Mouse (Mus musculus) kidney, postnatal 36 days (tissue): Measurements from ENCODE around the gene C1qc.

Experiments used
- DNase-seq, 2 experiments: peaks; one replicate each; pipeline ENCODE4 v3.0.0; 2021 to 2022; ENCODE audit warnings: mixed read lengths in 2 of 2

Gene C1qc

DNA sequence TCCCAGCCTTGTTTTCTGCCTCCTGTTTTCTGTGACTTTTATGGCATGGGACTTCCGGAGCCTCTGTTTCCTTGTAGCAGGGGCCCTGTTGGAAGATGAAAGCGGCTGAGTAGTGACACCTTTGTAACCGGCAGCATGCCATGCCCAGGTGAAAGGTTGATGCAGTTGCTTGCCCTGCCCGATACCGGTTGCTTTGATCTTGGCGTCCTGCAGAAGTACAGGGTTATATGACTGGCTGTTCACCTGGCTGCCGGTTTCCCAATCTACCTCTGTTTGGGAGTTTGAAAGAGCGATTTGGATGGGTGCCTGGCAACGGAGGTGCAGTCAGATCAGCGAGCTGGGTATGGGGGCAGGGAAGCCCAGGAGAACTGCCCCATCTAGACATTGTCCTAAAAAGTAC lies 50.1 kb downstream of the C1qc start:
- DNase-seq: no peak

DNA sequence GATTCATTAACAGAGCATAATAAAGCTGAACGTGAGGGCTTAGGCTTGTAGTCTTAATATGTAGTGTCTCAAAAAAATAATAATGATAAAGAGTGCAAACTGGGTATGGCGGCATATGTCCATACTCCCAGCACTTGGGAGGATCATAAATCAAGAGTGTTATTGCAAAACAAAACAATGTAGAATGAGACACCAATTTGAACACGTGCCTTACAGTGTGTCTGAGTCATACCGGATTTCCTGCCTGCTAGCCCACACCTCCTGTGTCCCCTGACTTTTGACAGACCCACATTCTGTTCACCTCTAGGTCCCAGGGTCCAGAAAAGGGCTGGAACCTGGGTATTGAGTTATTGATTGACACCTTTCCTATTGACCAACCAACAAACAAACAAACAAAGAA lies 50.8 kb downstream of the C1qc start:
- DNase-seq: no peak

DNA sequence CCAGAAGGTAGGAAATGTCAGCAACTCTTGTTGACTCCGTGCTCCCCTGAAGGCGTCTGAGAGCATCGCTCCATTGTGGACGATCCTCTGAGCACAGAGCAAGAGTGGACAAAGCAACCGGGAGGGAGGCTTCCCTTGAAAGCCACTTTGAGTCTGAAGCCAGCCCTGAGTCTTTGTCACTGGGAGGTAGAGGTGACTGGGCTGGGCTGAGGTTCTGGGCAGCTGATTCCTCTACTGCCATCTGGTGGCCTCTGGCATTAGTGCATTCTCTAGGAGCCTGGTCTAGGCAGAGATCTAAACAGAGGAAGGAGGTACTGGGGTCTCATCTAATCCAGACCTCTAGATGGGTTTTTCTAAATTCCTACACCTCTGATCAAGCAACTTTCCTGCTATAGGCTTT lies 51.8 kb downstream of the C1qc start:
- peak; percentile 75 to 88 for DNase-seq
